ENCODE assay signal across 21 mouse cellular contexts in genomic region chr6:29303251-29303650, GRCm38 (mm10). TPM values are rescaled to one million over a fixed set of nuclear protein-coding genes. Genes with fewer than 3 reads are reported as not detected.
"Had no signal": no experiment of that assay in that cellular context is flagged by ENCODE, and none has a peak within 500 bp of the region (broad histone marks: within the 10 kb centered on the region; RNA-seq: fewer than 3 reads in every experiment).

No protein-coding gene starts in this region.

- H3K27ac ChIP-seq: lung, embryonic 15.5 days; macrophage; midbrain, embryonic 13.5 days; midbrain, embryonic 15.5 days; neural tube, embryonic 12.5 days; stomach, embryonic 15.5 days; stomach, postnatal 0 days had no signal

- DNase-seq: lung, adult 2 months; lung, postnatal 14 days; right cerebral cortex, postnatal 14 days; thymus, adult 2 months; thymus, postnatal 36 days had no signal

- ATAC-seq: lung, postnatal 0 days; midbrain, embryonic 13.5 days; midbrain, embryonic 15.5 days had no signal

- H3K9ac ChIP-seq: lung, embryonic 15.5 days; midbrain, embryonic 13.5 days; midbrain, embryonic 15.5 days; neural tube, embryonic 12.5 days; stomach, embryonic 15.5 days had no signal

- H3K4me1 ChIP-seq: lung, embryonic 15.5 days; midbrain, embryonic 13.5 days; midbrain, embryonic 15.5 days; neural tube, embryonic 12.5 days; stomach, embryonic 15.5 days had no signal

- H3K9me3 ChIP-seq: lung, embryonic 15.5 days; midbrain, embryonic 15.5 days; neural tube, embryonic 12.5 days; stomach, embryonic 15.5 days had no signal

- H3K4me2 ChIP-seq: lung, embryonic 15.5 days; midbrain, embryonic 11.5 days; midbrain, embryonic 13.5 days; midbrain, embryonic 15.5 days; neural tube, embryonic 12.5 days; stomach, embryonic 15.5 days had no signal

- H3K4me3 ChIP-seq: lung, embryonic 15.5 days; megakaryocyte, embryonic 14.5 days; midbrain, embryonic 13.5 days; midbrain, embryonic 15.5 days; neural tube, embryonic 12.5 days; stomach, embryonic 15.5 days had no signal

- H3K36me3 ChIP-seq: lung, embryonic 15.5 days; midbrain, embryonic 13.5 days; midbrain, embryonic 15.5 days; neural tube, embryonic 12.5 days; stomach, embryonic 15.5 days had no signal

- H3K27me3 ChIP-seq: lung, embryonic 15.5 days; midbrain, embryonic 13.5 days; midbrain, embryonic 15.5 days; neural tube, embryonic 12.5 days; stomach, embryonic 15.5 days had no signal

RNA-seq across cellular contexts. Expression of gene Fam71f1, which starts 15.7 kb away (rescaled TPM):
- total RNA-seq: megakaryocyte progenitor cell, adult 5-6 weeks; midbrain, postnatal 0 days; monocyte, adult 5-6 weeks; neutrophil, adult 5-6 weeks had no signal
- polyA plus RNA-seq: lung, adult 2 months; lung, embryonic 15.5 days; lung, postnatal 0 days; macrophage; midbrain, embryonic 11.5 days; midbrain, embryonic 13.5 days; midbrain, embryonic 15.5 days; midbrain, postnatal 0 days; neural tube, embryonic 12.5 days; neural tube, embryonic 14.5 days; spleen, adult 2 months; stomach, postnatal 0 days; thymus, adult 2 months had no signal

RNA-seq across cellular contexts. Expression of gene Fam71f2, which starts 23.9 kb away (rescaled TPM):
- total RNA-seq: neutrophil, adult 5-6 weeks had no signal
- polyA plus RNA-seq: macrophage; stomach, postnatal 0 days had no signal
